Mouse (Mus musculus) large intestine, adult 2 months (tissue): ENCODE data around the gene Plch1. TPM values are rescaled to one million over a fixed set of nuclear protein-coding genes. Genes with fewer than 3 reads are reported as not detected.

Source experiments
- DNase-seq: peaks from one replicate; pipeline ENCODE4 v3.0.0-alpha.2; 2012; ENCODE audit warnings: low read depth, low spot score
- WGBS: fragments of 180-500 bp; shearing (Covaris S2); methylation state at CpG from one replicate; pipeline ENCODE4 v1.1.7; 2018; 5-methylcytosine and 5-hydroxymethylcytosine counted together
- polyA plus RNA-seq: library from polyadenylated mRNA; depleted of rRNA; stranded (reverse); fragments of >200 nt; gene quantifications from 2 replicates; pipeline ENCODE4 v1.2.3, GENCODE M21; 2012; rRNA removed

Gene Plch1
- polyA plus RNA-seq, 1 experiment: 2.7 TPM

DNA sequence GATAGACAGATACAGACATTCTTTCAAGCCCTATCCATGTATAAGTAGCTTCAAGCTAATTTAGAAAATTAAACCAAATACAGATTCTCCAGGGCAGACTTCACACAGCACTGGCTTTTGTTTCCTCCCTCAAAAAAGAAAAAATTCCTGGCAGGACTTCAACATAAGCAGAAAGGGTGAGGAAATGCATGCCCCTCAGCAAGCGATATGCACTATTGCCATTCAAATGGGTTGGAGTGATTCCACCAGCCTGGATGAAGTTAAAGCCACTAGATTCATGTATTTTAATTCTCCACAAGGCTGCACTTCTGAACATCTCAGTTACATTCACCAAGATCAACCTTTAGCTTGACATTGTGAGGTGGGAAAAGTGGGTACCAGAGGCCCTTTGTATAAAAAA is 138.5 kb downstream of the Plch1 start:
- 80% methylated on average over 1 of the region's 1 CpGs for WGBS
- no peak for DNase-seq

DNA sequence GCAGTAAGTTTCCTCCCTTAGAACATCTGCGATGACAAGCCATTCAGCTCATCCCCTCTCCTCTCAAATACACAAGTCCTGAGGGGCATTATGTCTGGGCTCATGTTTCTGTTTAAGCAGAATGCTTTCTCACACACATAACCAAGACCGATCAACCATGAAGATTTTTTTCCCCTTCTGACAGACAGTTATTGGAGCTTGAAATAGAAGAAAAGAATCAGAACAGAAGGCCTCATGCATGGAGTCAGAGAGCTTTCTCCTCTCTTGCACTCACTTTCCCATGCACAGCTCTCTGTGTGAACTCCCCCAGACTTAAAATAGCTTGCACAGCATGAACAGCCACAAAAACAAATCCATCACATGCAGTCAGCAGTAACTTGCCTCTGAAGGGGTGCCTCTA is 159.2 kb downstream of the Plch1 start:
- 88% methylated on average over 2 of the region's 2 CpGs for WGBS
- no peak for DNase-seq

DNA sequence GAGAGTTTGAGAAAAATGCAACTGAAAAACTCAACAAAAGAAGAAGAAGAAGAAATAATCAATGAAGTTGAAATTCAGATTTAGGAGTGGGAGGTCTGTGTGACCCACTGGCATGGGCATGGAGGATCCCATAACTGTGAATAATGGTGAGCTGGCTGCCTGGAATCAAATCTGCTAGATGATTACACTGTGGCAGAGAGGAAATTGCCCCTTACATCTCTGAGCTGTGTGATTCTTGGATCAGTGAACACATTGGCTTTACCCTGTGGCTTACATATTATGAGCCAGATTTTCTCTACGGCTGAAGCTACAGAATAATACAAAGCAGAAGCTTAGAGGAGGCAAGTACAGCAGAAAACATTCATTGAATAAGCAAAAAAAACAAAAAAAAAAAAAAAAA is 170.9 kb downstream of the Plch1 start:
- DNase-seq: no peak
- 92% methylated on average over 1 of the region's 1 CpGs for WGBS

DNA sequence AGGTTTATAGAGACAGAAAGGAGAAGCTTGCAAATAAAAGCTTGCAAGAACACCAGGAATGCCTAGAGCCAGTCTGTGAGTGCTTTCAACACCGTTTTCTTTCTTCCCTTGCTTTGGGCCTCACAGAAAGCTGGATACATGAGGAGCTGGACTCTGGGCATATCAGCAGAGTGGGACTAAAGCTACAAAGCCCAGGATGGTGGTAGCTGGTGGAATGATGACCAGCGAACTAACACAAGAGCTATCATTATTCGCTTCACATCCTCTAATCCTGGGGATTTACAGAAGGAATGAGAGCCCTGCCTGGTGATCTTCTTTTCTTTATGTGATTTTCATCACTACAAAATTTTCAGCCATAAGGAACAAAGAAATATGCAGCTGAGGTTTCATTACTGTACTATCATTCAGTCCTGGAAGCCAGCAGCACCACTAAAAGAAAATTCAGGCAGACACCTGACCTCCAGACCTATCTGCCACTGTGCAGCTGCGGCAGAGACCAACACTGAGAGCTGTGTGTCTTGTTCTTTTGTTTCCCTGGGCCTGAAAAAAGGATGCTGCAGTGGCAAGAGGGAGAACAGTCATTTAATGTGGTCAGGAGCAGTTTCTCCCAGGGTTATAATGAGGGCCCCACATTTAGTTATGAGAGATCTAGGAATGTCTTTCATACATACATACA is 172.5 kb downstream of the Plch1 start:
- 71% methylated on average over 4 of the region's 4 CpGs for WGBS
- DNase-seq: no peak

DNA sequence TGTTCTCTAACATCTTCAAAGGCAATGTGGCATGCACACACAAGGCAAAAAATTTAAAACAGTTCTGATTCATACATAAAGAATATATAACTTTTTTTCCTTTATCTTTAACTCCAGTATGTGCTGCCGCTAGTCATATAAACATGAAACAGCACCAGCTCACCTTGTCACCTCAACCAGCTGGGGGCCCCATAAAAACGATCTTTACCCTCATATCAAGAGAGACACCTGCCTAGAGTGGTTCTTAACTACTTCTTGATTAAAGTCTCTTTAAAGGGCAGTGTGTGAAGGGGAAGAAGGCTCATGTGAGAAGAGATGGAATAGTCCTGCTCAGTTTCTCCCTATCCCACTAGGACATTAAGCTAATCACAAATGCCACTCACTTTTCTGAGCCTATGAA is 205.6 kb downstream of the Plch1 start:
- DNase-seq: no peak

DNA sequence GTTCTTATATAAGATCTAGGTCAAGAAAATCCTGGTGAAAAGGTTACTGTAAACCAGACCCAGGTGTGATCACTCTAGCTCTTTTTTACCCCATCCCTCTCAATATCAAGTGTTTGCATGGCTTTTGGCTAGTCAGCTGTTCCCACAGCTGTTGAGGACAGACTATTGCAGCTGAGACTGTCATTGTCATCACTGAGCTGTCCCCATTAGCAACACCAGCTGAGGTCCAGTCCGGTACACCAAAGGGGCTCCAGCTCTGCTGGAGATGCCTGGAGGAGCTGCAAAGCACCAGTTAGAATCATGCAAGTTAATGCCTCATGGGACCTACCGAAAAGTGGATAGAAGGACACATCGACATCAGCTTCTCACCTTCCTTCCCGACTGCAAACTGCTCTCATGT is 206.5 kb downstream of the Plch1 start:
- DNase-seq: no peak
- 88% methylated on average over 4 of the region's 4 CpGs for WGBS

More for the DNA sequence above, 205.6 kb downstream of the Plch1 start:
- 20% methylated on average over 2 of the region's 2 CpGs for WGBS

DNA sequence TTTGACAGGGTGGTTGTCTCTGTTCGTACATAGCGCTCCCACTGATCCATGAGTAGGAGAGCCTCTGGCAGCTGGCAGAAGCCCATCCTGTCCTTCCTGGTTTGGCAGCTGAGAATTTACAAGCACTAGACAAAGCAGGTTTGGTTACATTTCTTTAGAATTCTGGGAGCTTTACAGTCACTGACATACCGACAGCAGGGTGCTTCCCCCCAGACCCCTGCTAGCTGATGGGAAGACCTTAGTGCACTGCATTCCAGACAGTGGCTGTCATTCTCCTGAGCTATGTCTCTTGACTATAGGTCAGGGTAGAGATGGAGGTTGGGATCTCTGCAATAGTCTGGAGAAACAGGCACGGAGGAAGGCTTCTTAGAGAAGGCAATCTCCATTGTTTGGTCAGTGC is 230.5 kb downstream of the Plch1 start:
- no peak for DNase-seq
- 34% methylated on average over 4 of the region's 4 CpGs for WGBS

DNA sequence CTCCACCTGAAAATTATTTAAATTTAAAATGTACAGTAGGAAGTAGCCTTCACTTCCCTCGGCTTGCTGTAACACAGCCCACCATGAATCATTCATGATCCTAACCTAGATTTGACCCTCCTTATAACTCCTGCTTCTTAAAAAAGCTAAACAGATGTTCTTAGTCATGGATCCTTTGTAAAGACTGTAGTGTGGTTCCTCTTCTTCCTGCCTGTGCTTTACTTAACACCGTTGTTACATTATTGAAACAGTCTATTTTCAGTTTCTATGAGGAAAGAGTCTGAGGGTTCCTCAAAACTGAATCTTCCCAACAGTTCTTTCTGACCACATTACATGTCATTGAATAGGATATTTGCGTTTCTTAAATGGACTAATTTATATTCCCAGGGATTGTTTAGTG is 234.0 kb downstream of the Plch1 start:
- WGBS: 66% methylated on average over 3 of the region's 3 CpGs
- no peak for DNase-seq

DNA sequence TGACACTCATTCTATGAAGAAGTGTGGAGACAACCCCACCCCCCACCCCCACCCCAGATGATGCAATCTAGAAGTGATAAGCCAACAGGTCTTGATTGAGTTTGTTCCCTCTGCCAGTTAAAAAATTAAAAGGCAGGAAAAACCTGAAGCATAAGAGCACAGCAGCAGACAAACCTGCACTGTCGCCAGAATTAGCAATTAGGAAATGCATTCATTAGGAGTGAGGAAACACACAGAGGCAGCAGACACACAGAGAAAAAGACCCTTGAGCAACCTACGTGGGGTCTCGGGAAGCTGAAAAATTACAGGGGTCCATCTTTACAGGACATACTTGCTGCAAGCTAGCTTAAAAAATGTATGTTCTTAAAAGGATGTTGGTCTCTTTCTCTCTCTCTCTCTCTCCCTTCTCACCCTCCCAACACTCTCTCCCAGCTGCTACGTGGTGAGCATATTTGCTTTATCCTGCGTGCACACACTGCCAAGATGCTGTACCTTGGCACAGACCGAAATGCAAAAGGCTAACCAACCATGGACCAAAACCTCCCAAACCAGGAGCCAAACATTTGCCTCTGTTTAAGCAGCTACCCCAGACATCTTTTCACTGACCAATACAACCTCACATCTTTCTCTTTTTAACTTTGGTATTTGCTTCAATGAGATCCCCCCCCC is 234.6 kb downstream of the Plch1 start:
- no peak for DNase-seq
- WGBS: 68% methylated on average over 6 of the region's 6 CpGs

Other genes starting within 250 kb of the Plch1 start
- 0.55 and 0.81 TPM in 2 replicates for gene E130311K13Rik, start 30.0 kb upstream of the Plch1 start, polyA plus RNA-seq
- gene Slc33a1, start 65.3 kb upstream of the Plch1 start, polyA plus RNA-seq: 19.5 and 27.3 TPM in 2 replicates
- 2.7 and 3.0 TPM in 2 replicates for gene Gmps, start 76.6 kb upstream of the Plch1 start, polyA plus RNA-seq
- not detected in 2 replicates for gene Vmn2r1, start 182.1 kb upstream of the Plch1 start, polyA plus RNA-seq
- not detected in 2 replicates for gene Vmn2r2, start 242.5 kb upstream of the Plch1 start, polyA plus RNA-seq